Mouse (Mus musculus) urinary bladder, adult 18-20 months (tissue): ENCODE results near the gene Zfand2b.

ENCODE experiments used
- DNase-seq, 2 experiments: peaks; one replicate each; pipeline ENCODE4 v3.0.0; 2022; ENCODE audit warnings: low spot score in 2 of 2, mixed read lengths in 2 of 2

The Zfand2b gene

GRCm38 (mm10) chr1:75212542-75212941 is 44.1 kb downstream of the Zfand2b start:
- no peak for DNase-seq

- DNase-seq, result no peak
Measured at GRCm38 (mm10) chr1:75213096-75213495, 44.6 kb downstream of the Zfand2b start.

GRCm38 (mm10) chr1:75214442-75214841 is 46.0 kb downstream of the Zfand2b start:
- no peak for DNase-seq

GRCm38 (mm10) chr1:75214886-75215285 is 46.4 kb downstream of the Zfand2b start:
- no peak for DNase-seq

- DNase-seq, result no peak
Measured at GRCm38 (mm10) chr1:75215785-75216184, 47.3 kb downstream of the Zfand2b start.

- no peak for DNase-seq
Measured at GRCm38 (mm10) chr1:75216797-75217585, 48.5 kb downstream of the Zfand2b start.

GRCm38 (mm10) chr1:75217893-75218226 is 49.4 kb downstream of the Zfand2b start:
- DNase-seq, result no peak

GRCm38 (mm10) chr1:75218227-75219001 is 50.0 kb downstream of the Zfand2b start:
- DNase-seq, result peak; percentile 25 to 56

GRCm38 (mm10) chr1:75219078-75219477 is 50.6 kb downstream of the Zfand2b start:
- peak; percentile 88 to 97 for DNase-seq

- no peak for DNase-seq
Measured at GRCm38 (mm10) chr1:75219531-75219930, 51.1 kb downstream of the Zfand2b start, which contains the start of gene Tuba4a. TSS of gene Tuba4a (minus strand) at chr1:75219865.
